Mouse (Mus musculus) midbrain, postnatal 0 days (tissue): ENCODE data around the gene Fam184b. TPM values are rescaled to one million over a fixed set of nuclear protein-coding genes. Genes with fewer than 3 reads are reported as not detected.
A peak's percentile ranks its signal among the peaks of the same experiment; 100 is the strongest.

Source experiments
- ATAC-seq: fragments of 200-750 bp; cut with Nextera tagmentation; 2 replicates; pipeline ENCODE4 v1.8.0; 2017; ENCODE audit warnings: moderate number of reproducible peaks, mild to moderate bottlenecking, moderate TSS enrichment, moderate library complexity; ENCODE audit not compliant: low FRiP score
- DNase-seq: peaks from one replicate; pipeline ENCODE4 v3.0.0-alpha.2; 2015; ENCODE audit warnings: low spot score
- H3K27ac ChIP-seq: fragments of 300-500 bp; sonication (generic); 2 replicates; pipeline ENCODE4 v1.5.1; 2014; ENCODE audit warnings: low read depth, mild to moderate bottlenecking, low read length, mixed read lengths
- H3K27me3 ChIP-seq: fragments of 300-500 bp; sonication (generic); 2 replicates; pipeline ENCODE4 v1.6.1; 2014; ENCODE audit warnings: low read length, control low read depth, mixed read lengths; ENCODE audit not compliant: insufficient read depth
- H3K36me3 ChIP-seq: fragments of 300-500 bp; sonication (generic); 2 replicates; pipeline ENCODE4 v1.6.1; 2014; ENCODE audit warnings: low read length, control low read depth, mixed read lengths; ENCODE audit not compliant: insufficient read depth
- H3K4me1 ChIP-seq: fragments of 300-500 bp; sonication (generic); 2 replicates; pipeline ENCODE4 v1.6.1; 2014; ENCODE audit warnings: mild to moderate bottlenecking, control low read depth, antibody characterized with exemption, low read length, mixed read lengths; ENCODE audit not compliant: insufficient read depth
- H3K4me2 ChIP-seq: fragments of 300-500 bp; sonication (generic); 2 replicates; pipeline ENCODE4 v1.6.1; 2014; ENCODE audit warnings: low read depth, mild to moderate bottlenecking, low read length, mixed read lengths; ENCODE audit not compliant: poor library complexity, severe bottlenecking
- H3K4me3 ChIP-seq: fragments of 300-500 bp; sonication (generic); 2 replicates; pipeline ENCODE4 v1.5.1; 2014; ENCODE audit warnings: low read depth, mild to moderate bottlenecking, low read length, moderate library complexity
- H3K9ac ChIP-seq: fragments of 300-500 bp; sonication (generic); replicated peaks from 2 replicates; pipeline ENCODE4 v1.6.1; 2014; ENCODE audit warnings: mild to moderate bottlenecking, low read length, moderate library complexity, mixed read lengths; ENCODE audit not compliant: poor library complexity, severe bottlenecking
- H3K9me3 ChIP-seq: fragments of 300-500 bp; sonication (generic); 2 replicates; pipeline ENCODE4 v1.6.1; 2016; ENCODE audit warnings: low read length, control low read depth
- CTCF ChIP-seq: IDR thresholded peaks from 2 replicates; pipeline ENCODE4 v1.5.1; 2016; ENCODE audit warnings: antibody characterized with exemption, mild to moderate bottlenecking
- WGBS: fragments of 180-500 bp; shearing (Covaris S2); extraction: QIAGEN DNeasy Blood & Tissue Kit; methylation state at CpG from one replicate; pipeline ENCODE4 v1.1.7; 2014; 5-methylcytosine and 5-hydroxymethylcytosine counted together
- polyA plus RNA-seq: library from polyadenylated mRNA; unstranded; fragments of >200 nt; fragmentation: Nextera tagmentation; extraction: Ambion mirVana; gene quantifications from 2 replicates; pipeline ENCODE4 v1.2.1, GENCODE M21; 2015
- total RNA-seq: library from RNA; depleted of rRNA; stranded (reverse); fragments of >200 nt; gene quantifications from 2 replicates; pipeline ENCODE4 v1.2.3, GENCODE M21; 2014; rRNA removed

The Fam184b gene
- total and polyA plus RNA-seq, 2 experiments from 2014 or later: 9.5 to 13.9 TPM

GRCm38 (mm10) chr5:45493191-45494092 lies 146.0 kb downstream of the Fam184b start, which contains the start of gene Lap3:
Lap3 (plus strand) TSS chr5:45493374.
- H3K4me2 ChIP-seq: peak within 1 kb of the TSS; percentile 73
- H3K9me3 ChIP-seq: no peaks in the 10 kb centered on the region
- 0 out of 2 replicates have a peak, but pooled peaks cover 3% of the 10 kb centered on the region for H3K4me1 ChIP-seq
- peak; percentile 96 for ATAC-seq
- peak; percentile 95 for DNase-seq
- H3K27me3 ChIP-seq: no peaks in the 10 kb centered on the region
- H3K27ac ChIP-seq: no peak within 1 kb of the TSS
- WGBS: under 1% methylated on average over 74 of the region's 78 CpGs
- peak; percentile 58 for TF ChIP-seq CTCF
- H3K9ac ChIP-seq: peak within 1 kb of the TSS; percentile 71
- peak within 1 kb of the TSS; percentile 71 for H3K4me3 ChIP-seq
- H3K36me3 ChIP-seq: peaks cover 8% of the 10 kb centered on the region

DNA sequence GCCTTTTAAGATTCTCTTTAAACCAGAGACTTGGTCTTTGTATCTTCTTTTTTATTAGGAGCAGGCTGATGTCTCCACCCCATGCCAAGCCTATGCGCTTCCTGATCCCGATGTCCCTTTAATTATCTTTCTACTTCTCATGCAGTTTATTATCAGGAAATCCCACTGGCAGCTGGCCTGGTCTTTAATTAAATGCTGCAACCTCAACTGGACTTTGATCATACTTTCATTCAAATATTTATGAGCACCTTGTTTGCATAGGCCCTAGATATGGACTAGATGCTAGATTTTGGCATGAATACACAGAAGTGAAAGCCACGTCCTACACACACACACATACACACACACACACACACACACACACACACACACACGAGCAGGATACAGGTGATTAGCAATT lies 147.6 kb downstream of the Fam184b start:
- H3K9me3 ChIP-seq: no peaks in the 10 kb centered on the region

GRCm38 (mm10) chr5:45483654-45484053 lies 155.8 kb downstream of the Fam184b start:
- WGBS: 81% methylated on average over 1 of the region's 1 CpGs

More for the DNA sequence above, 147.6 kb downstream of the Fam184b start:
- H3K4me2 ChIP-seq: no peak overlapping the region
- ATAC-seq (no peak), DNase-seq (no peak)
- 0 out of 2 replicates have a peak, but pooled peaks cover 3% of the 10 kb centered on the region for H3K4me1 ChIP-seq
- H3K9ac ChIP-seq: no peak overlapping the region
- H3K36me3 ChIP-seq: no peaks in the 10 kb centered on the region
- TF ChIP-seq CTCF: no peak
- H3K27me3 ChIP-seq: no peaks in the 10 kb centered on the region
- WGBS: 39% methylated on average over 4 of the region's 4 CpGs
- H3K4me3 ChIP-seq: no peak overlapping the region
- H3K27ac ChIP-seq: no peak overlapping the region

GRCm38 (mm10) chr5:45482607-45483006 lies 156.8 kb downstream of the Fam184b start:
- Histone ChIP-seq H3K9me3 (no peaks in the 10 kb centered on the region), H3K36me3 (no peaks in the 10 kb centered on the region), H3K4me3 (no peak overlapping the region), H3K4me2 (no peak overlapping the region), H3K9ac (no peak overlapping the region), H3K27me3 (0 out of 2 replicates have a peak, but pooled peaks cover 3% of the 10 kb centered on the region), H3K27ac (no peak overlapping the region), H3K4me1 (no peaks in the 10 kb centered on the region)
- WGBS: 85% methylated on average over 3 of the region's 3 CpGs
- ATAC-seq: no peak
- no peak for TF ChIP-seq CTCF
- no peak for DNase-seq

More at GRCm38 (mm10) chr5:45483654-45484053, 155.8 kb downstream of the Fam184b start:
- no peak for TF ChIP-seq CTCF
- H3K4me2 ChIP-seq: no peak overlapping the region
- ATAC-seq (no peak), DNase-seq (no peak)
- H3K27ac ChIP-seq: no peak overlapping the region
- no peaks in the 10 kb centered on the region for H3K27me3 ChIP-seq
- no peaks in the 10 kb centered on the region for H3K4me1 ChIP-seq
- no peak overlapping the region for H3K9ac ChIP-seq
- H3K4me3 ChIP-seq: no peak overlapping the region
- no peaks in the 10 kb centered on the region for H3K9me3 ChIP-seq
- no peaks in the 10 kb centered on the region for H3K36me3 ChIP-seq

DNA sequence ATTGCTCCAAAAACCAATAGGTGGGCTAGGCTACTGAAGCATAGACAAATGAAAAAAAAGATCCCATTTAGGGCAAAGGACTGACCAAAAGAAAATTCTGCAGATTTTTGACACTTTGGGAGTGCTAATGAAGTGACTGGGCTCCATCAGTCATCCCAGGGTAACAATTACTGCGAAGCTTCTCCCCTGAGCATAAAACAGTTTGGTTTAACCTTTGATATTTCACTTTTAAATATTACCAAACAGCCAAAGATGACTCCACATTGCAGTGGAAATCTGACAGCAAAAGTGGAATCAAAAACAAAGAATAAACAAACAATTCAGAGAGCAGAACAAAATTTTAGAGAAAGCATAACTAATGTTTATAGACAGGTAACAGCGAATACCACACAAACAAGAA lies 158.3 kb downstream of the Fam184b start:
- Histone ChIP-seq H3K9me3 (no peaks in the 10 kb centered on the region), H3K4me3 (no peak overlapping the region), H3K27ac (no peak overlapping the region), H3K36me3 (no peaks in the 10 kb centered on the region), H3K4me2 (no peak overlapping the region), H3K4me1 (no peaks in the 10 kb centered on the region), H3K9ac (no peak overlapping the region), H3K27me3 (0 out of 2 replicates have a peak, but pooled peaks cover 4% of the 10 kb centered on the region)
- WGBS: 85% methylated on average over 2 of the region's 2 CpGs
- no peak for DNase-seq
- no peak for TF ChIP-seq CTCF
- ATAC-seq: no peak

- Histone ChIP-seq H3K4me3 (no peak overlapping the region), H3K27ac (no peak overlapping the region), H3K36me3 (no peaks in the 10 kb centered on the region), H3K4me2 (no peak overlapping the region), H3K9ac (no peak overlapping the region), H3K4me1 (no peaks in the 10 kb centered on the region), H3K27me3 (0 out of 2 replicates have a peak, but pooled peaks cover 4% of the 10 kb centered on the region), H3K9me3 (no peaks in the 10 kb centered on the region)
- DNase-seq (no peak), ATAC-seq (no peak)
- 100% methylated on average over 1 of the region's 1 CpGs for WGBS
- TF ChIP-seq CTCF: no peak
Measured at GRCm38 (mm10) chr5:45480066-45480465, 159.3 kb downstream of the Fam184b start.

Other genes with a start within 250 kb of the Fam184b start
- 37.3 and 40.0 TPM in 2 replicates for gene Qdpr, start 189.4 kb downstream of the Fam184b start, total RNA-seq
- 139 and 147 TPM in 2 replicates for gene Qdpr, start 189.4 kb downstream of the Fam184b start, polyA plus RNA-seq
- gene Clrn2, start 185.9 kb downstream of the Fam184b start, total RNA-seq: 0.27 TPM in 1 of 2 replicates, not detected in the other
- gene Clrn2, start 185.9 kb downstream of the Fam184b start, polyA plus RNA-seq: not detected in 2 replicates
- 20.9 and 23.9 TPM in 2 replicates for gene Lap3, start 146.2 kb downstream of the Fam184b start, total RNA-seq
- gene Lap3, start 146.2 kb downstream of the Fam184b start, polyA plus RNA-seq: 27.7 and 29.7 TPM in 2 replicates
- 45.6 and 60.1 TPM in 2 replicates for gene Med28, start 119.4 kb downstream of the Fam184b start, total RNA-seq
- gene Med28, start 119.4 kb downstream of the Fam184b start, polyA plus RNA-seq: 247 and 253 TPM in 2 replicates
- gene Ncapg, start 30.3 kb upstream of the Fam184b start, total RNA-seq: 2.4 and 3.2 TPM in 2 replicates
- 2.1 and 2.4 TPM in 2 replicates for gene Ncapg, start 30.3 kb upstream of the Fam184b start, polyA plus RNA-seq
- 43.2 and 110 TPM in 2 replicates for gene Lcorl, start 218.0 kb upstream of the Fam184b start, total RNA-seq
- gene Lcorl, start 218.0 kb upstream of the Fam184b start, polyA plus RNA-seq: 48.5 and 65.2 TPM in 2 replicates